Mouse (Mus musculus): ENCODE measurements at regions not wholly inside any gene's neighbourhood (a gene's known extent, or its start where the extent isn't known, plus 50 kb on each side); places are given as distances from the start of the nearest gene placed in this dataset.

GRCm38 (mm10) chr19:26051478-26052215 lies 379.4 kb downstream of the Dmrt2 start:
- DNase-seq (ENCODE audit: low spot score) = no peak

- no peak for DNase-seq (ENCODE audit: low spot score)
These were observed 387.5 kb downstream of the Dmrt2 start for GRCm38 (mm10) chr19:26059668-26060067.

- no peak for DNase-seq (ENCODE audit: low spot score)
These were observed 396.3 kb downstream of the Dmrt2 start for GRCm38 (mm10) chr19:26068553-26068952.

- DNase-seq (ENCODE audit: low spot score) = no peak
These were observed 397.7 kb downstream of the Dmrt2 start for GRCm38 (mm10) chr19:26069908-26070307.

GRCm38 (mm10) chr19:26088318-26088717 lies 416.1 kb downstream of the Dmrt2 start:
- DNase-seq (ENCODE audit: low spot score) = no peak

GRCm38 (mm10) chr19:26091386-26091785 lies 419.2 kb downstream of the Dmrt2 start:
- no peak for DNase-seq (ENCODE audit: low spot score)

- no peak for DNase-seq (ENCODE audit: low spot score)
These were observed 421.6 kb downstream of the Dmrt2 start for GRCm38 (mm10) chr19:26093844-26094243.

GRCm38 (mm10) chr19:26114326-26114725 lies 442.1 kb downstream of the Dmrt2 start:
- no peak for DNase-seq (ENCODE audit: low spot score)

GRCm38 (mm10) chr19:26128423-26128822 lies 456.2 kb downstream of the Dmrt2 start:
- no peak for DNase-seq (ENCODE audit: low spot score)

- DNase-seq (ENCODE audit: low spot score) = no peak
These were observed 462.2 kb downstream of the Dmrt2 start for GRCm38 (mm10) chr19:26134385-26134784.

- no peak for DNase-seq (ENCODE audit: low spot score)
These were observed 463.3 kb downstream of the Dmrt2 start for GRCm38 (mm10) chr19:26135398-26136104.

- DNase-seq (ENCODE audit: low spot score) = no peak
These were observed 464.2 kb upstream of the Smarca2 start for GRCm38 (mm10) chr19:26140647-26141046.

GRCm38 (mm10) chr19:26143539-26143938 lies 461.3 kb upstream of the Smarca2 start:
- no peak for DNase-seq (ENCODE audit: low spot score)

- no peak for DNase-seq (ENCODE audit: low spot score)
These were observed 453.6 kb upstream of the Smarca2 start for GRCm38 (mm10) chr19:26151216-26151615.

- DNase-seq (ENCODE audit: low spot score) = no peak
These were observed 439.9 kb upstream of the Smarca2 start for GRCm38 (mm10) chr19:26164993-26165392.

- no peak for DNase-seq (ENCODE audit: low spot score)
These were observed 423.1 kb upstream of the Smarca2 start for GRCm38 (mm10) chr19:26181774-26182173.

- DNase-seq (ENCODE audit: low spot score) = no peak
These were observed 419.8 kb upstream of the Smarca2 start for GRCm38 (mm10) chr19:26185012-26185411.

- DNase-seq (ENCODE audit: low spot score) = no peak
These were observed 414.0 kb upstream of the Smarca2 start for GRCm38 (mm10) chr19:26190803-26191202.

- no peak for DNase-seq (ENCODE audit: low spot score)
These were observed 411.2 kb upstream of the Smarca2 start for GRCm38 (mm10) chr19:26193664-26194063.

GRCm38 (mm10) chr19:26208760-26209159 lies 396.1 kb upstream of the Smarca2 start:
- no peak for DNase-seq (ENCODE audit: low spot score)

- DNase-seq (ENCODE audit: low spot score) = no peak
These were observed 370.3 kb upstream of the Smarca2 start for GRCm38 (mm10) chr19:26234539-26234938.

- no peak for DNase-seq (ENCODE audit: low spot score)
These were observed 360.8 kb upstream of the Smarca2 start for GRCm38 (mm10) chr19:26244067-26244466.

- DNase-seq (ENCODE audit: low spot score) = no peak
These were observed 355.1 kb upstream of the Smarca2 start for GRCm38 (mm10) chr19:26249751-26250150.

GRCm38 (mm10) chr19:26258677-26259076 lies 346.2 kb upstream of the Smarca2 start:
- no peak for DNase-seq (ENCODE audit: low spot score)

Measured in testis, postnatal 14 days (tissue).